25 mouse cellular contexts compared by ENCODE assay signal in the genomic region with DNA sequence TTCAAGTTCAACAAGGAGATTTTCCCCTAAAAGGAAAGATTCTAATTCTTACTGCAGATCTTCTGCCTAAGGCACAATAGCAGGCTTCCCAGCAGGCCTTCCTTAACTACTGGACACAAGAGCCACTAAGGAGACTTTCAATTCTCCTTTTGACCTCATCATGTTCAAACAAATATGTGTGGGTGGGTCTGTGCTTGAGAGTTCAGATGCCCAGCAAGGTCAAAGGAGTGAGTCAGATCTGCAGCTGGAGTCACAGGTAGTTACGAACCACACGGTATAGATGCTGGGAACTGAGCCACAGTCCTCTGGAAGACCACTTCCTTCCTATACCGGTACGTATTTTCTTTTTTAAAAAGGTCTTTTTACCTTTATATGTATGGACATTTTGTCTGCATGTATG.
DNase-seq lines count a peak whose midpoint lies in the region; ATAC-seq and TF ChIP-seq lines count a peak whose summit lies in the region.
"Had no signal": no experiment of that assay in that cellular context is flagged by ENCODE, and none has a peak within 500 bp of the region (broad histone marks: within the 10 kb centered on the region; RNA-seq: fewer than 3 reads in every experiment).

No protein-coding gene starts in this region.

- DNase-seq in heart, postnatal 14 days: no peak
- DNase-seq in 3T3-L1 (ENCODE audit: low read depth, low spot score) (peak; percentile 35), ZHBTc4 (ENCODE audit: low read depth, low spot score) (peak; percentile 29)
- no peak for DNase-seq in kidney, adult 11 months
- no peak for DNase-seq in lung, postnatal 0 days (ENCODE audit: low spot score)
- DNase-seq: adrenal gland, postnatal 10 days; adrenal gland, postnatal 36 days; B cell, adult 2 months; cerebellum, adult 18-20 months; cerebellum, adult 9-10 months; cerebellum, postnatal 14 days; gastrocnemius, postnatal 10 days; heart, adult 11 months; heart, postnatal 36 days had no signal

- peak; percentile 58; the same call in 1 of the 2 replicates for TF ChIP-seq EP300 in ES-Bruce4 (IDR thresholded peaks at IDR 0.05; ENCODE audit: insufficient read depth, low read depth, low read length)
- no peak for TF ChIP-seq EP300 in lung, postnatal 0 days (IDR thresholded peaks at IDR 0.05)

- no peak for TF ChIP-seq POLR2A in ES-Bruce4 (IDR thresholded peaks at IDR 0.05; ENCODE audit: insufficient read depth, low read length)

- no peak for ATAC-seq in heart, embryonic 13.5 days (ENCODE audit: extremely low read depth, insufficient number of reproducible peaks, low FRiP score, low TSS enrichment)
- ATAC-seq in lung, postnatal 0 days: no peak
- ATAC-seq: forebrain, embryonic 13.5 days; forebrain, embryonic 16.5 days; hindbrain, embryonic 16.5 days; intestine, embryonic 16.5 days had no signal

- no peak for TF ChIP-seq CTCF in ES-Bruce4 (IDR thresholded peaks at IDR 0.05; ENCODE audit: low read depth, low read length)
- TF ChIP-seq CTCF in lung, postnatal 0 days (IDR thresholded peaks at IDR 0.05): no peak

- H3K4me1 ChIP-seq in heart, embryonic 13.5 days: peaks cover 53% of the 10 kb centered on the region
- peaks cover 5% of the 10 kb centered on the region for H3K4me1 ChIP-seq in ES-Bruce4 (ENCODE audit: control insufficient read depth, insufficient read depth, low read length)
- no peaks in the 10 kb centered on the region for H3K4me1 ChIP-seq in lung, postnatal 0 days (ENCODE audit: insufficient read depth, low read depth, low read length)

- intact Hi-C loops in heart, postnatal 14 days (cut with DNase I): loop anchor here (1.0 kb wide), 1 partner anchor 23 kb away; no protein-coding TSS in a partner anchor

- no peaks in the 10 kb centered on the region for H3K9me3 ChIP-seq in heart, embryonic 13.5 days
- H3K9me3 ChIP-seq in ES-Bruce4 (replicated peaks; ENCODE audit: control insufficient read depth, insufficient read depth, low read length, poor library complexity, severe bottlenecking): no peaks in the 10 kb centered on the region
- no peaks in the 10 kb centered on the region for H3K9me3 ChIP-seq in lung, postnatal 0 days (ENCODE audit: low read length)
- H3K9me3 ChIP-seq: forebrain, embryonic 10.5 days; forebrain, embryonic 13.5 days; heart, embryonic 15.5 days; hindbrain, embryonic 10.5 days; hindbrain, embryonic 13.5 days had no signal

- no peaks in the 10 kb centered on the region for H3K27me3 ChIP-seq in heart, embryonic 13.5 days (replicated peaks)
- no peaks in the 10 kb centered on the region for H3K27me3 ChIP-seq in ES-Bruce4 (ENCODE audit: control insufficient read depth, insufficient read depth, low read length, poor library complexity, severe bottlenecking)
- H3K27me3 ChIP-seq in lung, postnatal 0 days (replicated peaks; ENCODE audit: insufficient read depth, low read length): no peaks in the 10 kb centered on the region
- H3K27me3 ChIP-seq: forebrain, embryonic 13.5 days; heart, embryonic 15.5 days; hindbrain, embryonic 13.5 days had no signal

- 73% methylated on average over 4 of the region's 4 CpGs for WGBS in heart, embryonic 13.5 days
- 62% methylated on average over 4 of the region's 4 CpGs for WGBS in lung, postnatal 0 days

- H3K9ac ChIP-seq in heart, embryonic 13.5 days: no peak overlapping the region
- H3K9ac ChIP-seq in ES-Bruce4 (ENCODE audit: low read depth, poor library complexity, severe bottlenecking): no peak overlapping the region
- H3K9ac ChIP-seq in lung, postnatal 0 days (replicated peaks; ENCODE audit: low read depth): no peak overlapping the region
- H3K9ac ChIP-seq: forebrain, embryonic 13.5 days; heart, embryonic 15.5 days; hindbrain, embryonic 13.5 days had no signal

- H3K4me2 ChIP-seq in heart, embryonic 13.5 days: no peak overlapping the region
- no peak overlapping the region for H3K4me2 ChIP-seq in lung, postnatal 0 days (replicated peaks; ENCODE audit: low read depth, low read length)
- H3K4me2 ChIP-seq: forebrain, embryonic 13.5 days; heart, embryonic 11.5 days; heart, embryonic 15.5 days; hindbrain, embryonic 13.5 days had no signal

- 0 out of 2 replicates have a peak overlapping the region, but pooled peaks have one; percentile 8 for H3K27ac ChIP-seq in heart, embryonic 13.5 days (replicated peaks)
- 0 out of 2 replicates have a peak overlapping the region, but pooled peaks have one; percentile 19 for H3K27ac ChIP-seq in ES-Bruce4 (ENCODE audit: insufficient read depth, low read length)
- H3K27ac ChIP-seq in lung, postnatal 0 days (ENCODE audit: low read length): no peak overlapping the region
- H3K27ac ChIP-seq: forebrain, embryonic 10.5 days; forebrain, embryonic 13.5 days; heart, embryonic 15.5 days; hindbrain, embryonic 10.5 days; hindbrain, embryonic 13.5 days had no signal

- no peak overlapping the region for H3K4me3 ChIP-seq in heart, embryonic 13.5 days
- H3K4me3 ChIP-seq in ES-Bruce4 (ENCODE audit: low read depth, low read length): no peak overlapping the region
- H3K4me3 ChIP-seq in lung, postnatal 0 days (ENCODE audit: low read depth, low read length): no peak overlapping the region
- H3K4me3 ChIP-seq: forebrain, embryonic 10.5 days; forebrain, embryonic 13.5 days; heart, embryonic 15.5 days; hindbrain, embryonic 10.5 days; hindbrain, embryonic 13.5 days had no signal

- H3K36me3 ChIP-seq in heart, embryonic 13.5 days: no peaks in the 10 kb centered on the region
- H3K36me3 ChIP-seq in ES-Bruce4 (ENCODE audit: control insufficient read depth, insufficient read depth, low read length, poor library complexity, severe bottlenecking): no peaks in the 10 kb centered on the region
- H3K36me3 ChIP-seq in lung, postnatal 0 days (ENCODE audit: insufficient read depth, low read length): no peaks in the 10 kb centered on the region
- H3K36me3 ChIP-seq: forebrain, embryonic 10.5 days; heart, embryonic 15.5 days; hindbrain, embryonic 10.5 days; hindbrain, embryonic 13.5 days had no signal

Comparison
In these comparisons a context has a peak if more than half of its experiments do, and no peak if none do; other contexts are left out.
1. DNase-seq: peak in 3T3-L1 (single experiment) and ZHBTc4 (single experiment); none in heart, postnatal 14 days (0 of 2), kidney, adult 11 months (single experiment) and lung, postnatal 0 days (single experiment).